Mouse (Mus musculus): ENCODE results near the gene Fam111a. TPM values are rescaled to one million over a fixed set of nuclear protein-coding genes. Genes with fewer than 3 reads are reported as not detected.
A peak's percentile ranks its signal among the peaks of the same experiment; 100 is the strongest.

Gene Fam111a
- polyA plus RNA-seq, 1 experiment = 61.9 TPM

DNA sequence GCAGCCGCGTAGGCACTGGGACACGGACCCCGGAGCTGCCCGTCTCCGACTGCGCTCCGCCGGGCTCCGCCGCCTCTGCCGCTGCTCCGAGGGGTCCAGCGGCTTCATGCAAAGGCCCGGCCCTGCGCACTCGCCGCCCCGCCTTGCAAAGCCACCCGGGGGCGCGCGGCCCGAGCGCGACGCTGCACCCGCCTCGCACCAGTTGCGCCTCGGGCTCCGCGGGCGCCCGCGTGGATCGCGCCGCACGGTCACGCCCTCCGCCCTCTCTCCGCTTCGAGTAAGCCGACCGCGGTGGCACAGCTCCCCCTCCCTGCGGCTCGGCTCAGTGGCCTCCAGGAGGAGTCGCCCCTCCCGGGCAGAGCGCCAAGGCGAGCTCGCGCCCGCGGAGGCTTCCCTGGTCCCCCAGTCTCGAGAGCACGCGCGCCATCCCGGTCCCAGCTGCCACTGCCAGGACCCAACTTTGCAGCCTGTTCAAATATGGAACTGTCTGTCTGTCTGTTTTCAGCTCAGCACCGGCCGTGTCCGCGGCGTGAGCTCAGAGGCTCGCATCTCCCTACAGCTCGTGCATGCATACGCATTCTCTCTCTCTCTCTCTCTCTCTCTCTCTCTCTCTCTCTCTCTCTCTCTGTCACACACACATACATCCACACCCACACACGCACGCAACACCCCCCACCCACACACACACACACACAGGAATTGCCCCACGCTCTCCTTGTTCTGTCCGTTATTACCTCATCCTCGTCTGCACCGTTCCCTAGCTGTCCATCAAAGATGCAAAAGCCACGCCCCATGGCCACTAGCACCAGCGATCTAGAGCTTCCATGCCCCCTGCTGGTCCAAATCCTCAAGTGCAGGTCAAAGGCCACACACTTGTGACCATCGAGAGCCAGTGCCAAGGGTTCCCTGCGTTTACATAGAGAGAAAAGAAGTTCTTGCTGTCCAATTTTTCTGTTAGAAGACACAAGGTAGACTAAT lies 43.9 kb upstream of the Fam111a start, which contains the start of gene Dtx4:
Gene Dtx4, minus strand, starts transcription at position 85 of the 978 bp plus-strand sequence.
- under 1% methylated on average over 80 of the region's 80 CpGs for WGBS

DNA sequence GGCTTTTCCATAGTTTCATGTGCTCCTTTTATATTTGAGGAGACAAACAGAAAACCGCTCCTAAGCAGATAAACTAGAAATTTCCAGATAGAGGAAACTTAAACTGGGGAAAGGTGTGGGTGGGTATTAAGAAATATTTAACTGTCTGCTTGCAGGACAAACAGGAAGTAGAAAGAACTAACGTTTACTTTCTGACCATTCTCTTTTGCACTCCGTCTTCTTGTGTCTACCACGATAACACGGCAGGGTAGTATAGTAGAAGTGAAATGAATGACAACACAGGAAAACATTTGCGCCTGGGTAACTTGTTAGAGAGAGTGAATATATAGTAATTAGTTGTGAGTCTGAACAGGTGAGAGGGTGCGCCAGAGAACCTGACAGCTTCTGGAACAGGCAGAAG lies 42.8 kb upstream of the Fam111a start:
- H3K27ac ChIP-seq (ENCODE audit: control insufficient read depth, insufficient read depth, low read depth, low read length, poor library complexity) = no peak overlapping the region
- TF ChIP-seq POLR2A (IDR thresholded peaks at IDR 0.05; ENCODE audit: borderline replicate concordance, control insufficient read depth, low read depth, low read length) (no peak), CTCF (IDR thresholded peaks at IDR 0.05; ENCODE audit: control insufficient read depth, insufficient read depth, low read length) (no peak)
- no peaks in the 10 kb centered on the region for H3K4me1 ChIP-seq (ENCODE audit: control insufficient read depth, insufficient read depth, low read length)
- 47% methylated on average over 7 of the region's 7 CpGs for WGBS
- H3K4me3 ChIP-seq (replicated peaks; ENCODE audit: control insufficient read depth, low read depth, low read length) = no peak overlapping the region

More for the DNA sequence above, 43.9 kb upstream of the Fam111a start, which contains the start of gene Dtx4:
- H3K4me3 ChIP-seq (replicated peaks; ENCODE audit: control insufficient read depth, low read depth, low read length) = peak within 1 kb of the TSS; percentile 91
- TF ChIP-seq CTCF (IDR thresholded peaks at IDR 0.05; ENCODE audit: control insufficient read depth, insufficient read depth, low read length) (peak; percentile 98), POLR2A (IDR thresholded peaks at IDR 0.05; ENCODE audit: borderline replicate concordance, control insufficient read depth, low read depth, low read length) (peak; percentile 41; the same call in 1 of the 2 replicates)
- H3K27ac ChIP-seq (ENCODE audit: control insufficient read depth, insufficient read depth, low read depth, low read length, poor library complexity) = peak within 1 kb of the TSS; percentile 83
- H3K4me1 ChIP-seq (ENCODE audit: control insufficient read depth, insufficient read depth, low read length) = no peaks in the 10 kb centered on the region

DNA sequence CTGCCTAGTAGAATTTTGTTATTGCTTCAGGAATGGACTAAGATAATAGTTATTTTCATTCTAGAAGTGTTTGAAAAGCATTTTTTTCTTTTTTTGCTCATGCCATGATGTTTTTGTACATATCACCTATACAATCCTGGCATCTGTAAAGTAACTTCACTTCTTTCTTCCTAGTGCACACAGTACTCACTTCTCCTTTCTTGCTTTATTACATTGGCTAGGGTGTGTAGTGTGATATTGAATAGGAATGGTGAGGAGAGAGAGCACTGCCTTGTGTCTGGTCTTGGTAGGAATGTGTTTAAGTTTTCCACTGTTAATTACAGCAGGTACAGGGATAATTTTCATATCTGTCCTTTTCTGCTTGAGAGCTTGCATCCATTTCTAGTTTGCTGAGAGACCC lies 30.9 kb upstream of the Fam111a start:
- no peak overlapping the region for H3K27ac ChIP-seq (ENCODE audit: control insufficient read depth, insufficient read depth, low read depth, low read length, poor library complexity)
- TF ChIP-seq CTCF (IDR thresholded peaks at IDR 0.05; ENCODE audit: control insufficient read depth, insufficient read depth, low read length) (no peak), POLR2A (IDR thresholded peaks at IDR 0.05; ENCODE audit: borderline replicate concordance, control insufficient read depth, low read depth, low read length) (no peak)
- H3K4me3 ChIP-seq (replicated peaks; ENCODE audit: control insufficient read depth, low read depth, low read length) = no peak overlapping the region

DNA sequence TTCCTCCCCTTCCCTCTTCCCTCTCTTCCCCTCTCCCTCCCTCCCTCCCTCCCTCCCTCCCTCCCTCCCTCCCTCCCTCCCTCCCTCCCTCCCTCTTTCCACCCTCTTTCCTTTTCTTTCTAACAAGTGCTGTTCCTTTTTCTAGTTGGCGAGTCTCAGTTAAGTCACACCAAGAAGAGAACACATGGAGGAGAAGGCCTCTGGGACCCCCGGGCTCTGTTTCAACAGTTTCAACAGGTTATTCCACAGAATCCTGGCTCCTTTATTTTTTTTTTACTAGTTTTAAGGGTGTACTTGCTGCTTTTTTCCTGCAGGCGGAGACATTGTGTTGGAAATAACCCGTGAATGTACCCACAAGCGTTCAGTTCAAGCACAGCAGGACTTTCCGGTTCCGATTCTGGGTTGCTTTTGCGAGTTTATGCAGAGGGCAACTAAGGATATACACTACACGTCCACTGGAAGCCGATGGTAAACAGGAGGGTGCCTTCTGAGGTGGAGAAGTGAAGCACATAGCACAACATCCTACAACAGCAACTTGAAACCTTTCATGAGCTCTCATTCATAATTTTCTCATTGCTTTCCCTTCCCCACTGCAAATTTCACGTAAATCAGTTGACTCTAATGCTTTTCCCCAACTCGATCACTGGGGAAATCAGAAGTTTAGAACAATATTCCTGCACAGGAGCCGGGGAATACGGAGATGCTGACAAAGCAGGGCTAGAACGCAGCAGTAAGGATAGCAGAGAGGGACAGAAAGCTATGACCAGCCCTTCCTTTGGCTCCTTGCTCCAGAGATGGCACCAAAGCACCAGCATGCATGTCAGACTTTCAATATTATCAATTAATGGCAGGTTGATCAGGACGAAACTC lies 27.6 kb upstream of the Fam111a start:
- WGBS = 4% methylated on average over 16 of the region's 16 CpGs
- TF ChIP-seq POLR2A (IDR thresholded peaks at IDR 0.05; ENCODE audit: borderline replicate concordance, control insufficient read depth, low read depth, low read length) = no peak
- 0 out of 2 replicates have a peak, but pooled peaks have one; percentile 25 for TF ChIP-seq CTCF (IDR thresholded peaks at IDR 0.05; ENCODE audit: control insufficient read depth, insufficient read depth, low read length)
- Histone ChIP-seq H3K27ac (ENCODE audit: control insufficient read depth, insufficient read depth, low read depth, low read length, poor library complexity) (no peak overlapping the region), H3K4me3 (replicated peaks; ENCODE audit: control insufficient read depth, low read depth, low read length) (peak overlapping the region; percentile 55), H3K4me1 (ENCODE audit: control insufficient read depth, insufficient read depth, low read length) (no peaks in the 10 kb centered on the region; the same call in 1 of the 2 replicates)

More for the DNA sequence above, 30.9 kb upstream of the Fam111a start:
- H3K4me1 ChIP-seq (ENCODE audit: control insufficient read depth, insufficient read depth, low read length) = no peaks in the 10 kb centered on the region; the same call in 1 of the 2 replicates

DNA sequence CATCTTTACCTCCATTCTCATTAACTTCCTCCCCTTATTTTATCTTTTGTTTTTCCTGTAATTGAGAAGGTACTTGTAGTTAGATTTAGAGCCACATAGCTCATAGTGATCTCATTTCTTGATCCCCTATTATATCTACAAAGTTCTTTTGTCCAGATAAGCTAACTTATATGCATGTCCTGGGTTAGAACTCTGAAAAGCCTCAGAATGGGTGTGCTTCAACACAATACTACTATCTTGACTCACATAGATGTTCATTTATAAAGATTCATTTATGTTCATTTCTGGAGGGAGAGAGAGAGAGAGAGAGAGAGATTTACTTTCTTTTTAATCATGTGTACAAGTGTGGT lies 27.0 kb upstream of the Fam111a start:
- Histone ChIP-seq H3K27ac (ENCODE audit: control insufficient read depth, insufficient read depth, low read depth, low read length, poor library complexity) (no peak overlapping the region), H3K4me3 (replicated peaks; ENCODE audit: control insufficient read depth, low read depth, low read length) (no peak overlapping the region), H3K4me1 (ENCODE audit: control insufficient read depth, insufficient read depth, low read length) (no peaks in the 10 kb centered on the region; the same call in 1 of the 2 replicates)
- no peak for TF ChIP-seq POLR2A (IDR thresholded peaks at IDR 0.05; ENCODE audit: borderline replicate concordance, control insufficient read depth, low read depth, low read length)
- no peak for TF ChIP-seq CTCF (IDR thresholded peaks at IDR 0.05; ENCODE audit: control insufficient read depth, insufficient read depth, low read length)

DNA sequence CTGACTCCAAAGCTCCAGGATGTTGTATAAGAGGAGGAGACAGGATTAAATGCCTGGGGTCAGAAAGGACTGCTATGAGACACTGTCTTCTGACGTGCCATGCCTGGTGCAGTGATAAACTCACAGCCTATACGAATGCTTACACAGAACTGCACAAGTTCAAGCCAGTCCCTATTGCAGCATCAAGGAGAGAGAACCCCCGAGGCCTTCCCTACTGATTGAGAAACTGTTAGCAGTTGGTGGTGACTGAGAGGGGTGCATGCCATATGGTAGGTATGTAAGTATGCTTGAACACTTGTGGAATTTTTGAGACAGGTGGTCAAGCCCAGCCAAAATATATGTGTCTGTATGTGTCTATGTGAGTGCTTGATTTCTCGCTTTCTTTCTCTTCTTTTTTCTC lies 22.2 kb upstream of the Fam111a start:
- Histone ChIP-seq H3K4me1 (ENCODE audit: control insufficient read depth, insufficient read depth, low read length) (no peaks in the 10 kb centered on the region), H3K4me3 (replicated peaks; ENCODE audit: control insufficient read depth, low read depth, low read length) (no peak overlapping the region)
- WGBS = 56% methylated on average over 4 of the region's 4 CpGs

DNA sequence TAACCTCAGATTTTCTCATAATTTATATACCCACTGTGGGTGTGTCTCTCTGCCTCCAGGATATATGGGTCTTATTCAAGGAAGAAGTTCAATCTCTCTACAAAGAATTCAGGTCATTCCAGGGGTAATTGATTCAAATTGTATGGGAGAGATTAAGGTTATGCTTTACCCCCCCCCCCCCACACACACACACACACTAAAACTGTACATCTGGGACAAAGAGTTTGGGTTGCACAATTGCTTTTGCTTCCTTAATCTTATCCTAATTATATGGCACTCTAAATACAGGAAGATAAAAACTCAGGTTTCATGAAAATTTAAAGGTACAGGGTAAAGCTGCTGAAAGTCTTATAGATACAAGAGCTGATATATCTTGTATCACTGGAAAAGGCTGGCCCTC lies 8.4 kb upstream of the Fam111a start:
- H3K27ac ChIP-seq (ENCODE audit: control insufficient read depth, insufficient read depth, low read depth, low read length, poor library complexity) = no peak overlapping the region
- TF ChIP-seq POLR2A (IDR thresholded peaks at IDR 0.05; ENCODE audit: borderline replicate concordance, control insufficient read depth, low read depth, low read length) (no peak), CTCF (IDR thresholded peaks at IDR 0.05; ENCODE audit: control insufficient read depth, insufficient read depth, low read length) (no peak)
- no peak overlapping the region for H3K4me3 ChIP-seq (replicated peaks; ENCODE audit: control insufficient read depth, low read depth, low read length)
- H3K4me1 ChIP-seq (ENCODE audit: control insufficient read depth, insufficient read depth, low read length) = peaks cover 2% of the 10 kb centered on the region; the same call in 1 of the 2 replicates

More for the DNA sequence above, 22.2 kb upstream of the Fam111a start:
- H3K27ac ChIP-seq (ENCODE audit: control insufficient read depth, insufficient read depth, low read depth, low read length, poor library complexity) = no peak overlapping the region
- TF ChIP-seq CTCF (IDR thresholded peaks at IDR 0.05; ENCODE audit: control insufficient read depth, insufficient read depth, low read length) (no peak), POLR2A (IDR thresholded peaks at IDR 0.05; ENCODE audit: borderline replicate concordance, control insufficient read depth, low read depth, low read length) (no peak)

DNA sequence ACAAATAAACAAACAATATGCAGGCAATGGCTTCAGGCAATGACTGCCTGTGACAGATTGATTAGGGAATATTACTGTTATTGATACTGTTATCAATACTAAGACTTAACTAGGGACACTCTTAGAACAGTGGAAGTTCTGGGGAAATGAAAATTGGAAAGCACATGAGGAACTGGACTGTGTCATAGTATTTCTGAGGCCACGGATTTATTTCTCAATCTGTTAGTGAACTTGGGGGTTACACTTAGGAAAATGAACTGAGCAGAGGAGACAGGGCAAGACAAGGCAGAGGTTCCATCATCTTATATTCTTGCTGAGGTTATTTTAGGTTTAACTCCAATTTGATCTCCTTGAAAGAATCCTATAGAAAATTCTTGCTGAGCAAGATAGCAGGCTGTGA lies 5.6 kb upstream of the Fam111a start:
- 23% methylated on average over 1 of the region's 1 CpGs for WGBS
- TF ChIP-seq CTCF (IDR thresholded peaks at IDR 0.05; ENCODE audit: control insufficient read depth, insufficient read depth, low read length) (no peak), POLR2A (IDR thresholded peaks at IDR 0.05; ENCODE audit: borderline replicate concordance, control insufficient read depth, low read depth, low read length) (no peak)
- no peak overlapping the region for H3K27ac ChIP-seq (ENCODE audit: control insufficient read depth, insufficient read depth, low read depth, low read length, poor library complexity)

More for the DNA sequence above, 5.6 kb upstream of the Fam111a start:
- Histone ChIP-seq H3K4me3 (replicated peaks; ENCODE audit: control insufficient read depth, low read depth, low read length) (no peak overlapping the region), H3K4me1 (ENCODE audit: control insufficient read depth, insufficient read depth, low read length) (peaks cover 2% of the 10 kb centered on the region; the same call in 1 of the 2 replicates)
